Mouse (Mus musculus) spleen, postnatal 14 days (tissue): ENCODE measurements at regions not wholly inside any gene's neighbourhood (a gene's known extent, or its start where the extent isn't known, plus 50 kb on each side); places are given as distances from the start of the nearest gene placed in this dataset.
"Not testable (repeated sequence)": the region's sequence is repeated elsewhere in the genome, so short reads cannot be mapped to it uniquely, and the experiment has no call there.

Source experiments
- DNase-seq, 2 experiments: peaks; one replicate each; pipeline ENCODE4 v3.0.0; 2021 to 2022; ENCODE audit warnings: low spot score in 2 of 2

GRCm38 (mm10) chr14:71654785-71655627 is 836.6 kb downstream of the Gm9195 start:
- DNase-seq, result no peak

DNA sequence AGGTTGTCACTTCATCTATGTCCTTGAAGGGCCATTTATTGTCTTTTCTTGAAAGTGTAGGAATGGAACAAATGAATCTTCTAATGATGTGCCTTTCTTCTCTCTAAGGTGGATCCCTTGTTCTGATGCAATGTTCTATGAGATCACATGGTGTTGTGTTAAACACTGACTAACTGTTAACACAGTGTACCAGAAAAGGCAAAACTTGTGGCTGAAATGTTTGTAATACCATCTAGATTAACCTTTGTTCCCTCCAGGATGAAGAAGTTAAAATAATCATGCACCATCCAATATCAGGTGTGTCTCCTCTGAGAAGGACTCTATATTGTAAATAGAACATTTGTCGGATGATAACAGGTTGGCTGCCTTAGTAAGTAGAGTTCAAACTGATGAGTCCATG is 849.1 kb downstream of the Gm9195 start:
- DNase-seq, result no peak

GRCm38 (mm10) chr14:71639083-71639482 is 852.6 kb downstream of the Gm9195 start:
- no peak for DNase-seq

DNA sequence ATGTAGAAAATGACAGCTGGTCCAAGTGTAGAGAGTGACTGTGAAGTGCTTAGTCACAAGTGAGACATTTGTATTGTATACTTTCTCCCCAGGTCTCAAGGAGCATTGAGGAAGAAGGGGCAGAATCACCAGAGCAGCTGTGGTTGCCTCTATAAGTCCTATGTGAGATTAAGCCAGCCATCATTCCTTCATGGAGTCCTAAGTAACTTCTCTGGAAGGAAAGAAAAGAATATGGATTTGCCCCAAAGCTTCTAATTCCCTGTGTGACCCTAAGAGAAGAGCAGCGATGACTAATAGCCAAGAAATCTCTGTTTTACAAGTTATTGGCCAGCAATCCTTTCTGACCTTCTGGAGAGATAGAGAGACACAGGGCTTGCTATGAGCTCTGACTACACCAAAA is 856.5 kb downstream of the Gm9195 start:
- no peak for DNase-seq

DNA sequence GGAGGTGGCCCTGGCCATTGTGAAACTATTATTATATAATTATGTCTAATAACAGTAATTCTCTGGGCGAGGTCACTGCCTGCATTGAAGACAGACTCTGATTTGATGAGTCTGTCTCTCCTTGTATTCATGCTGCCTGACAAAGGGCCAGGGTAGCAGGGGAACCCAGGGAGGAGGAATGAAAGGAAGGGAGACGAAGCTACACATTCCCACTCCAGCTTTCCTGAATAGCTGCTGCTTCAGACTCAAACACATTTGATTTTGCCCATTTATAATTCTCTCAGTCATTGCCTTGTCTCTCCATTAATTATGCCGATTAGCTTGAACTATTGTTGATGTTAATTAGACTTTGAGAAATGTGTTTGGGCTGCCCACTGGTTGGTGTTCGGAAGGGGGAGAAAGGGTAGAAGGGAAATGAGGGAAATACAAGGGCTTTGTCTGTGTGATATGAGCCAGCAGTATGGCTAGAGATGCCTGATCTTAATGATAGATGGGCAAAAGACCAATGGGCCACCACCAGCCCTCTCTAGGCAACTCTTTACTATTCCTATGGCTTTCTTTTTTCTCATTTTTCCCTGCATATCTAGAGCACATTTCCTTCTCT is 881.8 kb downstream of the Gm9195 start:
- DNase-seq, result no peak

DNA sequence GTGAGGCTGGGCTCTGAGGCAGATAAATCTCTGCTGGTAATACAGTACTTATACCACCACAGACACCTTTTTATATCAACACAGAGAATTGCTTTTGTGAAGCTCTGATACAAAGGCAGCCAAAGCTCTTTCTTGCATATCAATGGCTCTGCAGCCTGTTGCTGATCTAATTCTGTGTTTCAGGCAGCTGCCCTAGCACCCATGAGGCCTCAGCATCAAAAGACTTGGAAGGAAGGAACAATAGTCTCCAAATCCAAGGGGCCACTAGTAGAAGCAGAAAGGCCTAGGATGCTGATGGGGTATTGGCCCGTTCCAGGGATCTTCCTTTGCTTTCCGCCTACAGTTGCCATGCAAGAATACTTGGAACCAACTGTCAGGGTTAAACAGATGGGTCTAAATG is 887.9 kb downstream of the Gm9195 start:
- no peak for DNase-seq

DNA sequence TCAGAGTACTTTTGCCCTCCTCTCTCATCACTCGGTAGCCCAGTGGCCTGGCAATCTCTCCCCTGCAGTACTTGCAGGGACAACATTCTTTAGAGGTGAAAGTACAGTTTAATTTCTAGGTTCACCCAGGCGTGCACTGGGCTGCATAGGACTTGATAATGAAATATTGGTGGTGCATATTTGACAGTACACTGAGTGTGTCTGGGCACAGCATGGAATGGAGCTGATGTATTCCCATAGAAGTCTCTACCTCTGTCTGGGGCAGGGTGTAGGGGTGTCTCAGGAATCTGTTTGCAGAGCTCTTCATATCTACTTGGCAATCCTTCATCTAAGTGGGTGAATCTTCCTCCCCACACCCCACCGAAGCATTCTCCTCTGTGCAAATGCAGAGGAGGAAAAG is 893.8 kb downstream of the Gm9195 start:
- no peak for DNase-seq

- DNase-seq, result no peak
Measured at GRCm38 (mm10) chr14:71588694-71589240, 902.9 kb downstream of the Gm9195 start.

GRCm38 (mm10) chr14:71588006-71588405 is 903.6 kb downstream of the Gm9195 start:
- no peak for DNase-seq

GRCm38 (mm10) chr14:71564816-71565215 is 926.8 kb downstream of the Gm9195 start:
- DNase-seq, result no peak

GRCm38 (mm10) chr14:71561906-71562305 is 929.7 kb downstream of the Gm9195 start:
- DNase-seq, result no peak

GRCm38 (mm10) chr14:71554324-71554723 is 937.3 kb downstream of the Gm9195 start:
- DNase-seq, result not testable (repeated sequence)

DNA sequence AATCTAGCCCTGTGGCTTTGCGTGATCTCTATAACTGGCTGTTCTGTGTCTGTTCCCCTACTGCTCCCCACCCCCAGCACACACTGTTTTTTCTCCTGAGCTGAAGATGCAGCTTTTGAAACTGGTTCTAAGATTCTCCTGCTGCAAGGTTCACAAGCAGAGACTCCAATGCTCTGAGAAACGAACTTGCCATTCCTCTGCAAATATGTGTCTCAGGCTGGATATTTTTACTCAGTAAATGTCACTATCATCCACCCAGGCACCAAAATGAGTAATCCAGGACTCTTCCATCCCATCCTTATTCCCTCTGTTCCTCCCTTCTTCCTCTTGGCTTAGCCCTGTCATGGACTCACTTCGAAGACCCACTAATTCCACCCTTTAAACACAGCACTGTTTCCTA is 943.9 kb upstream of the Fam160b2 start:
- no peak for DNase-seq

DNA sequence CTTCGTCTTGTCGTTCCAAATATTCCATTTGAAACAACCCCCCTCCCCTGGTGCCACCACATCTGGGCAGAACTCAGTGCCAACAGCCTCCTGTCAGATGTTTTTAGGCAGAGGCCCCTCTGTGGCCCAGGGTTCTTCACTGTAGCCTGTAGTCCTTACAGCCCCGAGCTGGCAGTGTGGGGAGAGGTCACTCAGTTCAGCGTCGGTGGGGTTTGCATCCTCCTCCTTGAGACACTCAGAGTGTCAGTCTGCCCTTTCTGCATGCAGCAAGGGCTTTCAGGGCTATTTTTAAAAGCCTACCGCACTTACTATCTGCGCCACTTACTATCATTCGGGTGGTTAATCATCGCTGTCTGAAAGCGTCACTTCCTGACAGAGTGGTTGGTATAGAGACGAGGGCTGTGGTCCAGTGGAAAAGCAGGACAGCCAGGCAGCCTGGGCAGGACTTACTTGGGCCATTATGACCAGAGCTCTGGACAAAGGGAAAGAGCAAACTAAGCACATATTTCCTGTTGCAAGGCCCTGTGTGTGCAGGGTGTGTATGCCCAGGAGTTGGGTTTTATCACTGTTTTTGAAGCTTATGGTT is 932.5 kb upstream of the Fam160b2 start:
- no peak for DNase-seq

DNA sequence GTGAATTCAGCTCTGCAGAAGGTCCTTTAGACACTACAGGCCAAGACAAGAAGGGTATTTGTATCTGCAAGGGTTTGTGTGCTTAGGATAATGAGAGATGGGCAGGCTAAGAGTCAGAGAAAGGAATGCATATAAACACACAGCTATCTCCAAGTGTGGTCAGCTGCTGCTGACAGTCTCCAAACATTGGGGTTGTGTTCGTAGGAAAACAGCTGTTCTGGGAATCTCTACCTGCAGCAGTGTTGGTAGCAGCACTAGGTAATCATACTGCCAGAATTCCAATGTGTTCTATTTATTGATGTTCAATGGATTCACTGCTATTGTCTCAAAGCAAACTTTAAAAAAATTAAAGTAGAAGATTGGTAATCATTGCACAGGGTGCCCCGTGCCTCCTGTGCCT is 931.7 kb upstream of the Fam160b2 start:
- DNase-seq, result no peak

DNA sequence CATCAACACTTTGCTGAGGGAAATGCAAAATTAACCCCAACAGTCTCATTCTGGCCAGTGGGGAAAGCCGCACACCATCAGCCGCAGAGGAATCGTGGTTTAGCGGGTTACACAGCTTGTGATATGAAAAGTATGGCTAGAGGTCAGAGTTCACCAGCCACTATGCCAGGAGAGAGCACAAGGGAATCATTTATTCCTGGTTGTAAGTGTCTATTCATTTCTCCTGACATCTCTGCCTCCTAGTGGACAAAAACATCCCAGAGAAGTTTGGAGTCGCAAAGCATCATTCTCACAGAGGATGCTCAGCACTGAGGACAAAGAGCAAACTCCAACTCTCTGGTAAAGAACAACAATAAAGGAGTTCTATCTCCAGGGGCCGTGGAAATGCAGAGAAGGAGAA is 930.8 kb upstream of the Fam160b2 start:
- DNase-seq, result no peak

DNA sequence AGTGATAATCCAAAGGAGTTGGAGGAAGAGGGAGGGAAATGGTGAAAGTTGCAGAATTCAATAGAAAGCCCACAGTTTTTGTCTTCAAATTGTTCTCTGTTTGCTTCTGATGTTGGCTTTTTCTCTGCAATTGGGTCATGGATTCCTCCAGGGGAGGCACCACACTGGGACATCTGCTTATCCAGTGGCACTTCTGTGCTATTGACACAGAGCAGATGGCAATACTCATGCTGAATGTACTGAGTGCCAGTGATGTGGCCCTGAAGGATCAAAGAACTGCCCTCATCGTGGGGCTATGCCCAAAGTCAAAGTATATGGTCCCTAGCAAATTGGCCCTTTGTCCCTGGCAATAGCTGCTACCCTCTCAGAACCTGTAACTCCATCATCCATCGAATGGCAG is 918.9 kb upstream of the Fam160b2 start:
- DNase-seq, result no peak

GRCm38 (mm10) chr14:71500851-71501250 is 901.2 kb upstream of the Fam160b2 start:
- DNase-seq, result no peak

GRCm38 (mm10) chr14:71491201-71491600 is 891.6 kb upstream of the Fam160b2 start:
- DNase-seq, result no peak

- no peak for DNase-seq
Measured at GRCm38 (mm10) chr14:71486176-71486970, 886.7 kb upstream of the Fam160b2 start.

DNA sequence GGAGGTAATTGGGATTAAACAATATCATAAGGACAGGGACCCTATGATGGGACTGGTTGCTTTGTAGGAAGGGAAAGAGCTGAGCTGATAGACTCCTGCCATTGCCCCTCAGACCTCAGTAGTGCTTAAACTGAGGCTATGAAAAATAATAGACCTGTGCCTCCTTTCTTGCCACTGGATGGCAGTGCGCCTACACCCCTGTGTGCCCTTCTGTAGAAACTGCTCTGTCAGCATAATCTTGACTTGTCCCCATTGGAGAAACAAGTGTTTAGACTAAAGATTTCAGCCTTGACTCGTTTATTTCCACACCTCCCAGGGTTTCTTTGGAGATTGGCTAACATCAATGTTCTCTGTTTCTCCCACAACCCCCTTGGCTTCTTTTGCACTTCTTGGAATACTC is 876.0 kb upstream of the Fam160b2 start:
- no peak for DNase-seq

- DNase-seq, result no peak
Measured at GRCm38 (mm10) chr14:71473907-71474306, 874.3 kb upstream of the Fam160b2 start.
